Mouse (Mus musculus) C2C12 (cell line): Measurements from ENCODE around the gene Gm10570. TPM values are rescaled to one million over a fixed set of nuclear protein-coding genes. Genes with fewer than 3 reads are reported as not detected.
A peak's percentile ranks its signal among the peaks of the same experiment; 100 is the strongest.

Experiments
- H3K27me3 ChIP-seq: one replicate; pipeline ENCODE4 v1.6.1; 2011; ENCODE audit not compliant: control insufficient read depth, insufficient read depth, insufficient read length
- H3K36me3 ChIP-seq: one replicate; pipeline ENCODE4 v1.6.1; 2011; ENCODE audit not compliant: control insufficient read depth, insufficient read depth
- H3K4me3 ChIP-seq: one replicate; pipeline ENCODE4 v1.5.1; 2011; ENCODE audit warnings: mild to moderate bottlenecking, control low read depth; ENCODE audit not compliant: poor library complexity, insufficient read depth, severe bottlenecking
- H3K79me2 ChIP-seq: one replicate; pipeline ENCODE4 v1.6.1; 2011; ENCODE audit not compliant: control insufficient read depth, insufficient read depth
- H3K79me3 ChIP-seq: one replicate; pipeline ENCODE4 v1.6.1; 2011; ENCODE audit warnings: low read depth, control low read depth
- H3ac ChIP-seq: one replicate; pipeline ENCODE3; 2011; ENCODE audit warnings: low read depth; ENCODE audit not compliant: control insufficient read depth, insufficient read length
- CEBPB ChIP-seq: IDR thresholded peaks from one replicate; pipeline ENCODE4 v1.6.1; 2011; ENCODE audit warnings: low read depth, mild to moderate bottlenecking, control low read depth, moderate library complexity
- CTCF ChIP-seq: IDR thresholded peaks from one replicate; pipeline ENCODE4 v1.5.1; 2011; ENCODE audit not compliant: control insufficient read depth, insufficient read depth, insufficient read length
- FOSL1 ChIP-seq: IDR thresholded peaks from one replicate; pipeline ENCODE4 v1.8.0; 2011; ENCODE audit warnings: mild to moderate bottlenecking, low read length; ENCODE audit not compliant: poor library complexity, insufficient read depth, severe bottlenecking
- MAX ChIP-seq: IDR thresholded peaks from one replicate; pipeline ENCODE4 v1.6.1; 2011; ENCODE audit warnings: mild to moderate bottlenecking, control low read depth
- MYOD1 ChIP-seq: IDR thresholded peaks from one replicate; pipeline ENCODE4 v1.6.1; 2011; ENCODE audit warnings: low read depth; ENCODE audit not compliant: control insufficient read depth, insufficient read length
- MYOG ChIP-seq: IDR thresholded peaks from one replicate; pipeline ENCODE4 v1.6.1; 2011; ENCODE audit not compliant: control insufficient read depth, insufficient read length; ENCODE audit errors: extremely low read depth
- USF1 ChIP-seq: IDR thresholded peaks from one replicate; pipeline ENCODE4 v1.6.1; 2011; ENCODE audit warnings: low read depth, mild to moderate bottlenecking, control low read depth, moderate library complexity
- polyA plus RNA-seq: library from polyadenylated mRNA; unstranded; fragments of >200 nt; fragmentation: generic; extraction: Trizol; gene quantifications from one replicate; pipeline ENCODE4 v1.2.1, GENCODE M21; 2012; ENCODE audit warnings: missing spikeins

The Gm10570 gene
- polyA plus RNA-seq, 1 experiment, result not detected

DNA sequence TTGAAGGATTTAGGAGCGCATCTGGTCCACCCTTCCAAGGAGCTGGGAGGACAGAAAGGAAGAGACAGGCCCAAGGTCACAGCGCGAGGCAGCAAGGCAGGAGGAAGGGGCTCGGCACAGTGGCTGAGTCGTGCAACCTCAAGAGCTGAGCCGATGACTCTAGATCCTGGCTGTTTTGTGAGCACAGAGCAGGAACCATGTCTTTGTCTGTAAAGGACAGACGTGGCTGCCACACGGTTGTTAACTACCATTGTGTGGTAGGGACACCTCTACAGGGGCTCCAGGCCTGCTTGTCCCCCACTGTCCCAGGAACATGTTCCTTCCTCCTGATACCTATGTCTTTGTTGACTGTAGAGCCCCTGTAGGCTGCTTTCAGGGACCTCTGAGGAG is 8.8 kb downstream of the Gm10570 start:
- Histone ChIP-seq H3K4me3 (no peak overlapping the region), H3K79me2 (no peaks in the 10 kb centered on the region), H3K36me3 (no peaks in the 10 kb centered on the region), H3K27me3 (no peaks in the 10 kb centered on the region), H3ac (no peak overlapping the region), H3K79me3 (no peaks in the 10 kb centered on the region)
- TF ChIP-seq MYOG, result no peak
- TF ChIP-seq MYOD1, result no peak

DNA sequence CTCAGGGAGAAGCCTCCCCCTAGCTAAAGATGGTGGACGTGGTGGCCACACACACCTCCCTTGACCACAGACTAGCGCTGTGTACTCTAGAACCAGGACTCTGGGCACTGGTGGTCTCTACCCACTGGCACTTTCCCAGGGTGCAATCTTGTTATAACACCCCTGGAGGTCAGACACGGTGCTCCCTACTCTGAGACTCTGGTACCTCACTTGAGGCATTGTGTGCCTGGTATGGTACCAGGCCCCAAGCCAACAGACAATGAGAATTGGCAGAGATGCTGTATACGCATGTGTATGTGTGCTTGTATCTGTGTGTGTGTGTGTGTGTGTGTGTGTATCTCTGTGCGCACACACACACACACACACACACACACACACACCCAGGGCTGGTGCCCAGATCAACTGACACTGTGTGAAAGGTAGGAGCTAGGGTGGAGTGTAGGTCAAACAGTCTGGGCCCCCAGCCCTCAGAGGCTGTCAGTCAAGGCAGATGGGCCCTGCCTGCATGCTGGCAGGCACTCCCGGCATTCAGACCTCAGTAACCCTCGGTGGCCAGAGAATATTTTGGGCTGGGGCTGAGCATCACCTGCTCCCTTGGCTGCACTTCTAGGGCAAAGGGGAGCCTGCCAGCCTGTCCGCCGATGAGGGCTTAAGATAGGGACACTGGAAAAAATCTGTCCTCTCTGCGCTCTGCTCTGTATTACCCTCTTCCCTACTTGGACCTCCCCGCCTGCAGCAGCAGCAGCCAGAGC is 9.4 kb downstream of the Gm10570 start:
- H3K27me3 ChIP-seq, result no peaks in the 10 kb centered on the region
- H3K36me3 ChIP-seq, result no peaks in the 10 kb centered on the region
- H3ac ChIP-seq, result no peak overlapping the region
- H3K4me3 ChIP-seq, result no peak overlapping the region
- H3K79me3 ChIP-seq, result no peaks in the 10 kb centered on the region
- TF ChIP-seq MAX (no peak), MYOG (no peak), FOSL1 (no peak), CEBPB (no peak), MYOD1 (no peak), USF1 (no peak), CTCF (no peak)
- H3K79me2 ChIP-seq, result no peaks in the 10 kb centered on the region

DNA sequence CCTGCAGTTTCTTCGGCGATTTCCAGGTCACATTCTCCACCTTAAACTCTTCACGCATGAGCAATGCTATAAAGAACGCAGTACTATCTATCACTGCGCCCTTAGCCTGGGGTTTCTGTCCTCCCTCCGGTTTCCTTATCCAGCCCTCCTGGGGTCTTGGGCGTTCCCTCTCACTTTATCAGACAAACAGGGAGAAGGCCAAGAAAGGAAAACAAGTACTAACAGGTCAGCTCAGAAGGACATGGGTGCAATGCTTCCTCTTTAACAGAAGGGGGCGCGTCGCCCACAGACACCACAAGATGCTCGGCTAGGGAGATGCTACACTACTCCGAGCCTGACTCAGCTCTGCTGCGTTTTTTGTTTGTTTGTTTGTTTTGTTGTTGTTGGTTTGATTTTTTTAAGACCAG is 11.3 kb downstream of the Gm10570 start:
- Histone ChIP-seq H3K36me3 (no peaks in the 10 kb centered on the region), H3K79me2 (no peaks in the 10 kb centered on the region), H3K27me3 (no peaks in the 10 kb centered on the region), H3ac (no peak overlapping the region), H3K4me3 (no peak overlapping the region), H3K79me3 (no peaks in the 10 kb centered on the region)
- TF ChIP-seq CTCF (peak; percentile 70), MAX (no peak)

DNA sequence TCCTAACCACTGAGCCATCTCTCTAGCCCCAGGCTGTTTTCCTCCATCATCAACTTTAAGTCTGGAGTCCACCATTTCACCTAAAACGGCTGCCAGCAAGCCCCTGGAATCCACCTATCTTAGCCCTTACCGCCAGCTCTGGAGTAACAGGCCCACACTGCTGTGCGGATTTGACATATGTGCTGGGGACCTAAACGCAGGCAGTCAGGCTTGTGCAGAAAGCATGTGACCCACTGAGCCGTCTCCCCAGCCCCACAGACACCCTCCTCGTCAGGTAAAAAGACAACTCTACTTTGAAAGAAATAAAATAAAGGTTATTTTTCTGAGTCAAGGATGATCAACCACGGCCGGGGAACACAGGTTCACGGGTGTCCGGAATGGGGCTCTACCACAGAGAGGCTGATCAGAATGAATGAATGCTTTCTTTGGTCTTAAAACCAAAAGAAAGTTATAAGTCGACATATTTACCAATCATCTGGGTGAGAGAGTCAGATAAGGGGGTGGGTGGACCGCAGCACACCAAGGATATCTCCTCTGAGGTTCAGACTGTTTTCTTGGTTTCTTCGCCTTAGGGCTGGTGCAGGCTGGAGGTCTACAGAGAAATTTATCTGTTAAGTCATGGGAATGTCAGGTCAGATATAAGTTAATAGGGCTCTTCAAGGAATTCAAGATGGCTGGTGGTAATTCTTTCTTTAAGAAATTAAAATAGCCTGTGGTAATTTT is 12.1 kb downstream of the Gm10570 start:
- H3K27me3 ChIP-seq, result no peaks in the 10 kb centered on the region
- no peaks in the 10 kb centered on the region for H3K36me3 ChIP-seq
- TF ChIP-seq MAX, result no peak
- TF ChIP-seq CEBPB, result no peak
- TF ChIP-seq CTCF, result no peak
- H3K79me2 ChIP-seq, result no peaks in the 10 kb centered on the region
- H3ac ChIP-seq, result no peak overlapping the region
- no peaks in the 10 kb centered on the region for H3K79me3 ChIP-seq
- no peak overlapping the region for H3K4me3 ChIP-seq

DNA sequence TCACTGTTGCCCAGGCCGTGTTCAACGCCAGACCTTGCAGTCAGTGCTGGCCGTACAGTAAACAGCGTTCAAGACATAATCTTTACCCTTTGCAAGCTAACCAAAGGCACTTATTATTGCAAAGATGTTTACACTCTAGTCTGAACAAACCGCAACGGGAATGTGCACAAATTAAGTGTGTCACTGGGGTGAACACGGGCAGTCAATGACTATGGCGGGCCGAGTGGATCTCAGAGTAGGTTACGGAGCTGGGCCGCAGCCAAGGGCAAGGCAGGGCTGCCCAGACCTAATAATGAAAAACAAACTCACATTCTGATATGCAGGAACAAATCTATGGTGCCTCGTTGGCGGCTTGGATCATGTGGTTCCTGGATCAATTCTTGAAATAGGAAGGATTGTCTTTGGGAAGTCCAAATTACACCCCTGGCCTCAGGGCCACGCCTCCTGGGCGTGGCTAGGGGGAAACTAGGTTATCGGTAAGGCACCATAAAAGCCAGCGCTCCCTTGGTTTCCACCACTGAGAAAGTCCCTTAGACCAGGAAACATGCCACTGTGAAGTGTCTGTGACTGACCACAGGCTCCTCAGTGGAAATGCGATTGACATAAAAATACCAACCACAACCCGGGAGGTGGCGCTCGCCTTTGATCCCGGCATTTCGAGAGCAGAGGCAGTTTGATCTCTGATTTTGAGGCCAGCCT is 13.3 kb downstream of the Gm10570 start:
- Histone ChIP-seq H3K36me3 (no peaks in the 10 kb centered on the region), H3K4me3 (no peak overlapping the region), H3K27me3 (no peaks in the 10 kb centered on the region), H3K79me3 (no peaks in the 10 kb centered on the region), H3K79me2 (no peaks in the 10 kb centered on the region), H3ac (no peak overlapping the region)
- no peak for TF ChIP-seq FOSL1

DNA sequence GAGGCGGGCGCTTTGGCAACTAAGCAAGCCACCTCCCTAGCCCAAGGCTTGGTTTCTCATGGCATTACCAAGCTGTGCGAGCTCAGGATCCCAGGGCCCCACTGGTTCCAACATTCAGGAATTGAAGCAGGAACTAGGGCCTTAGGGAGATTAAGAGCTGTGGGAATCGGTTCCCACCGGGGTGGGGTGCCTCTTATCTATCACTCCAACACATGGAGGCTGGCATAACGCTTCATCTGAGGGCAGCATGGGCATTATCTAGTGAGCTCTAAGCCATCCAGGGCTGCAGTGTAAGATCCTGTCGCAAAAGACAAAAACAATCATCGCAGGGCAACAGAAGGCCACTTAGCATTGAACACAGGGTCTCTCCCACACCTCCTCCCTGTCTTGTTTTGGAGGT is 14.0 kb downstream of the Gm10570 start:
- H3K79me3 ChIP-seq, result no peaks in the 10 kb centered on the region
- no peaks in the 10 kb centered on the region for H3K36me3 ChIP-seq
- no peak overlapping the region for H3ac ChIP-seq
- H3K4me3 ChIP-seq, result no peak overlapping the region
- no peaks in the 10 kb centered on the region for H3K79me2 ChIP-seq
- TF ChIP-seq MAX (no peak), USF1 (no peak), FOSL1 (no peak), MYOD1 (no peak), CTCF (no peak), CEBPB (no peak), MYOG (no peak)
- H3K27me3 ChIP-seq, result no peaks in the 10 kb centered on the region
